Mouse (Mus musculus) cerebellum, adult 2 months (tissue): ENCODE measurements around the gene Caprin1. TPM values are rescaled to one million over a fixed set of nuclear protein-coding genes. Genes with fewer than 3 reads are reported as not detected.
A peak's percentile ranks its signal among the peaks of the same experiment; 100 is the strongest.

ENCODE experiments used
- DNase-seq, 2 experiments: peaks; one replicate each; pipeline ENCODE4 v3.0.0; 2021
- H3K27ac ChIP-seq: fragments of 200-500 bp; 2 replicates; pipeline ENCODE4 v1.5.1; 2012; ENCODE audit warnings: low read length, control low read depth, inconsistent platforms; ENCODE audit not compliant: insufficient read depth
- H3K27me3 ChIP-seq: fragments of 200-500 bp; 2 replicates; pipeline ENCODE4 v1.6.1; 2012; ENCODE audit warnings: inconsistent platforms, mild to moderate bottlenecking, low read length, moderate library complexity; ENCODE audit not compliant: control insufficient read depth, insufficient read depth
- H3K4me1 ChIP-seq: fragments of 200-500 bp; 2 replicates; pipeline ENCODE4 v1.6.1; 2011; ENCODE audit warnings: low read length; ENCODE audit not compliant: control insufficient read depth, insufficient read depth
- H3K4me3 ChIP-seq: fragments of 200-500 bp; replicated peaks from 2 replicates; pipeline ENCODE3; 2011; ENCODE audit warnings: mild to moderate bottlenecking, low read depth, low read length, control low read depth; ENCODE audit not compliant: insufficient read depth
- CTCF ChIP-seq: fragments of 200-500 bp; IDR thresholded peaks from 2 replicates; pipeline ENCODE4 v1.5.1; 2011; ENCODE audit warnings: low read depth, mild to moderate bottlenecking, control low read depth, low read length, moderate library complexity, borderline replicate concordance; ENCODE audit not compliant: insufficient read depth
- POLR2A ChIP-seq: fragments of 200-500 bp; IDR thresholded peaks from 2 replicates; pipeline ENCODE4 v1.6.1; 2011; ENCODE audit warnings: low read length, control low read depth, borderline replicate concordance; ENCODE audit not compliant: insufficient read depth
- WGBS: fragments of 180-500 bp; shearing (Covaris S2); methylation state at CpG from one replicate; pipeline ENCODE4 v1.1.7; 2018; 5-methylcytosine and 5-hydroxymethylcytosine counted together
- polyA plus RNA-seq: library from polyadenylated mRNA; depleted of rRNA; stranded (reverse); fragments of >200 nt; gene quantifications from 2 replicates; pipeline ENCODE4 v1.2.3, GENCODE M21; 2012

Caprin1 gene
- polyA plus RNA-seq, 1 experiment: 144 TPM

DNA sequence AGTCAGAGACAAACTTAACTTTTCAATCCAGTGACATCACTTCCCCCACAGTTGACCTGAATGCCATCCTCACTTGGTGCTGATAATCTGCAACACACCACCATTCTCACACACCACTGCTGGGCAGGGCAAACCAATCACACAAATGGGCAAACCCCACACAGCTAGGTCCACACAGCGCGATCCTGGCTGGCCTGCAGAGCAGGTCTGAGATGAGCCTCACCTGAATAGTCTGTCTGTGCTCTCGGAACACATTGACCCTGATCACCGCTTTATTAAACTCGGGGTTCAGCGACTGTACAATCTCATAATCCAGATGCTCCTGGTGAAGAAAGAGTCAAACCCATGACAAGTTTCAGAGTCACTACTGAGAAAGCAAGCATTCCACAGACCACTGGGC is 54.6 kb downstream of the Caprin1 start:
- no peak for DNase-seq
- Histone ChIP-seq H3K27me3 (no peaks in the 10 kb centered on the region), H3K27ac (no peak overlapping the region), H3K4me1 (no peaks in the 10 kb centered on the region), H3K4me3 (no peak overlapping the region)
- no peak for TF ChIP-seq CTCF
- TF ChIP-seq POLR2A: no peak
- WGBS: 98% methylated on average over 6 of the region's 6 CpGs

GRCm38 (mm10) chr2:103731423-103731822 is 66.0 kb downstream of the Caprin1 start:
- TF ChIP-seq CTCF: no peak
- TF ChIP-seq POLR2A: no peak
- H3K27me3 ChIP-seq: no peaks in the 10 kb centered on the region
- 56% methylated on average over 6 of the region's 6 CpGs for WGBS
- no peak for DNase-seq
- no peak overlapping the region for H3K27ac ChIP-seq
- no peaks in the 10 kb centered on the region for H3K4me1 ChIP-seq
- H3K4me3 ChIP-seq: no peak overlapping the region

DNA sequence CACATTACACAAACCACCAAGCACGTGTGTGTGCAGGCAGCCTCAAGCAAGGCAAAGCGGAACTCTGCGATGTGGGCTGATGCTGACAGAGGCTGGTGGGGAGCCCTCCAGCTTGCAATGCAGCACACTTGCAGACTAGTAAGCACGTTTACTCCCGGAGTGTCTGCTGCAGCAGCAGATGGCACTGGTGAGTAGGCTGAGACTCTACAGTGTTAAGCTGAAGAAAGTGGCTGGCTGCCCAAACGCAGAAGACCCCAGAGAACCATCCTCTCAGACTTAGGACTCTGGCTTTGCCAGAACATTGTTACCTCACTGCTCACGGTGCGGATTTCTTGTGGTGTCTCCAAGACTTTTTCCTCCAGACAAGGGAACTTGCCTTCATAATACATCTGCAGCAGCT is 66.5 kb downstream of the Caprin1 start:
- Histone ChIP-seq H3K4me3 (no peak overlapping the region), H3K27ac (no peak overlapping the region), H3K27me3 (no peaks in the 10 kb centered on the region), H3K4me1 (no peaks in the 10 kb centered on the region)
- DNase-seq: no peak
- 49% methylated on average over 8 of the region's 8 CpGs for WGBS
- TF ChIP-seq CTCF (no peak), POLR2A (no peak)

DNA sequence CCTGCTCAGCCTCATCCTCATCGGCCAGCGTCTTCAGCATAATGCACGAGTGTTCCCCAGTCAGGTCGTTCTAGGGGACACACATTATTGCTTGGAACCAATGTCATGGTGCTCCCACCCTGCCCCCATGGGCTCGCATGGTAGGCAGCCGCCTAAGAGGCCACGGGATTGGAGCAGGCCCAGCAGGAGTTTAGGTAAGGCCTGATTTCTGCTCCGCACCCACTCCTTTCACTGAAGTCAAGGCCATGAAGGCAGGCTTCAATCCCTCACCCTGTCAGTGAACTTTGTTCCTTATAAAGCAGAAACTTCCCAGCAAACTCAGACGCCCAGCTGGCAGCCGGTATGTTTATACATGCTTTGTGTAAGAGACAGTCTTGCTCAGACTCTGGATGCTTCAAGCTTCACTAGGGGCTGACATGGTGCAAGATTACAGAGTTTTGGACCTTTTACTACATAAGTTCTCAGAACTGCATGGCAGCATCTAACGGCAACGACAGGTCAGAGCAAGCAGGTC is 69.4 kb downstream of the Caprin1 start:
- WGBS: 78% methylated on average over 12 of the region's 12 CpGs
- Histone ChIP-seq H3K4me3 (no peak overlapping the region), H3K27me3 (no peaks in the 10 kb centered on the region), H3K27ac (no peak overlapping the region), H3K4me1 (no peaks in the 10 kb centered on the region)
- no peak for DNase-seq
- TF ChIP-seq POLR2A (no peak), CTCF (no peak)

DNA sequence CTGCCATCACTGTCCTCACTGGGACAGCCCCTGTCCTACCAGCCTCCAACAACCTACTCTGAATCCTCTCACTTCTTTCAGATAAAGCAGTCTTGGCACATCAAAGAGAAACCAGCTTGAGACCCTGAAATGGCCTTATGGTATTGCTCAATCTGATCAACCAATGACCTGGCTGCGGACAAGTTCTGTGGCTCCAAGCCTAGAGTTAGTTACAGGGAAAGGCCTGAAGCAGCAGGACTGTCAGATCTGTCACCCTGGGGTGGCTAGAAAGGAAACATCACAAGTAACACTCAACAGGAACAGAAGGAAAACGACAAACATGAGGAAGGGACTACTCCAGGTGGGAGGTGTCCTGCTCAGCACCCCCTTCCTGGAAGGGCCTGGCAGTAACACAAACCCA is 72.9 kb downstream of the Caprin1 start:
- 0 out of 2 replicates have a peak, but pooled peaks cover 4% of the 10 kb centered on the region for H3K4me1 ChIP-seq
- H3K27ac ChIP-seq: no peak overlapping the region
- TF ChIP-seq CTCF (no peak), POLR2A (no peak)
- WGBS: 70% methylated on average over 2 of the region's 2 CpGs
- no peak for DNase-seq
- no peaks in the 10 kb centered on the region for H3K27me3 ChIP-seq
- no peak overlapping the region for H3K4me3 ChIP-seq

GRCm38 (mm10) chr2:103719292-103719646 is 78.2 kb downstream of the Caprin1 start:
- H3K4me3 ChIP-seq: no peak overlapping the region
- no peak overlapping the region for H3K27ac ChIP-seq
- WGBS: 87% methylated on average over 7 of the region's 7 CpGs
- no peak for TF ChIP-seq CTCF
- TF ChIP-seq POLR2A: no peak
- H3K4me1 ChIP-seq: peaks cover 7% of the 10 kb centered on the region
- no peak for DNase-seq
- H3K27me3 ChIP-seq: no peaks in the 10 kb centered on the region

GRCm38 (mm10) chr2:103718594-103719291 is 78.7 kb downstream of the Caprin1 start:
- H3K27me3 ChIP-seq: no peaks in the 10 kb centered on the region
- TF ChIP-seq CTCF (peak; percentile 96), POLR2A (no peak)
- WGBS: 48% methylated on average over 8 of the region's 8 CpGs
- peaks cover 8% of the 10 kb centered on the region for H3K4me1 ChIP-seq
- H3K27ac ChIP-seq: no peak overlapping the region
- peak; percentile 68 to 72 for DNase-seq
- H3K4me3 ChIP-seq: no peak overlapping the region

- Histone ChIP-seq H3K27me3 (no peaks in the 10 kb centered on the region), H3K27ac (no peak overlapping the region), H3K4me1 (peaks cover 4% of the 10 kb centered on the region), H3K4me3 (no peak overlapping the region)
- peak in 1 of 2 experiments; percentile 32 for DNase-seq
- TF ChIP-seq POLR2A (no peak), CTCF (no peak)
- 13% methylated on average over 4 of the region's 4 CpGs for WGBS
These were observed 83.0 kb downstream of the Caprin1 start for GRCm38 (mm10) chr2:103714412-103714811.
